Mouse (Mus musculus) small intestine, adult 2 months (tissue): ENCODE results near the gene Ubd.
A peak's percentile ranks its signal among the peaks of the same experiment; 100 is the strongest.

Experiments used
- CTCF ChIP-seq: fragments of 200-500 bp; IDR thresholded peaks from 2 replicates; pipeline ENCODE4 v1.5.1; 2012; ENCODE audit warnings: low read depth, mild to moderate bottlenecking, control low read depth, inconsistent platforms, low read length, moderate library complexity, mixed read lengths; ENCODE audit not compliant: insufficient replicate concordance, insufficient read length; ENCODE audit errors: extremely low read depth
- POLR2A ChIP-seq: fragments of 200-500 bp; IDR thresholded peaks from 2 replicates; pipeline ENCODE4 v1.6.1; 2012; ENCODE audit warnings: low read depth, mild to moderate bottlenecking, control low read depth, inconsistent platforms, low read length, moderate library complexity

DNA sequence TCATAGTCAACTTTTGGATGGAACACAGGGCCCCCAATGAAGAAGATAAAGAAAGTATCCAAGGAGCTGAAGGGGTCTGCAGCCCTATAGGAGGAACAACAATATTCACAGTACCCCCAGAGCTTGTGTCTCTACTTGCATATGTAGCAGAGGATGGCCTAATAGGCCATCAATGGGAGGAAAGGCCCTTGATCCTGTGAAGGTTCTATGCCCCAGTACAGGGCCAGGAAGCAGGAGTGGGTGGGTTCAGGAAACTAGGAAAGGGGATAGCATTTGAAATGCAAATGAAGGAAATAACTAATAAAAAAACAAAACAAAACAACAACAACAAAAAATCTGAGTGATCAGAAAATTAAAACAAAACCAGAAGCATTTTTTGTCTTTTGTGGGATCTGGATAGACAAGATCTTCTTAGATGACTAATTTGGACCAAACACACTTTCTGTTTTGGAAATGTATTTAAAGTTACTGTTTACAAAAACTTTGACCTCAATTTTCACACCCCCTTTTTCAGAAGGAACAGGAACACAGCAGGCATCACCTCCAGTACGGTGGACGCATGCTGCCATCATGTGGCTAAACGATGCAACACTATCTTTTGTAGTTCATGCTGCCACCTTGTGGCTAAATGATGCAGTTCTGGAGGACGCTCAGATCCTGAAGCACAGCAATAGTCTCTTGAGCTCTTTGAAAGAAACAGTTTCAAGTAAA lies 9.7 kb downstream of the Ubd start:
- no peak for TF ChIP-seq POLR2A
- TF ChIP-seq CTCF: peak; percentile 98; the same call in 1 of the 2 replicates
